Mouse (Mus musculus): Measurements from ENCODE around the gene Prdm8.

GRCm38 (mm10) chr5:98146895-98147294, 20.1 kb upstream of the Prdm8 start:
- no peak for TF ChIP-seq EP300 (optimal IDR thresholded peaks at IDR 0.05)
- no peak for TF ChIP-seq CTCF (IDR thresholded peaks at IDR 0.05; ENCODE audit: low read depth)
